Mouse (Mus musculus) left cerebral cortex, postnatal 36 days (tissue): ENCODE results near the gene Ubxn11. TPM values are rescaled to one million over a fixed set of nuclear protein-coding genes. Genes with fewer than 3 reads are reported as not detected.

Experiments used
- DNase-seq, 2 experiments: peaks; one replicate each; pipeline ENCODE4 v3.0.0; 2021 to 2022; ENCODE audit warnings: low spot score in 2 of 2, mixed read lengths in 1 of 2
- intact Hi-C: fragments of 180-260 bp; cut with DNase I; formaldehyde crosslinking; loops from one replicate; pipeline ENCODE4 v1.15.1; 2025
- total RNA-seq, 2 experiments: library from RNA; stranded (reverse); gene quantifications; 2 replicates each; pipeline ENCODE4 v1.2.3; 2021

Ubxn11 gene
- total RNA-seq, 2 experiments from 2014 or later = 23.3 to 46.3 TPM

GRCm38 (mm10) chr4:134165548-134166465 is 63.4 kb downstream of the Ubxn11 start:
- intact Hi-C loops = no loop called here
- no peak for DNase-seq

- intact Hi-C loops = no loop called here
Measured at GRCm38 (mm10) chr4:134166906-134167305, 64.5 kb downstream of the Ubxn11 start.

GRCm38 (mm10) chr4:134172391-134172790 is 70.0 kb downstream of the Ubxn11 start:
- no peak for DNase-seq
- intact Hi-C loops = no loop called here

More at GRCm38 (mm10) chr4:134166906-134167305, 64.5 kb downstream of the Ubxn11 start:
- DNase-seq = no peak

Other genes with a start within 250 kb of the Ubxn11 start
- gene Rps6ka1, start 214.8 kb upstream of the Ubxn11 start, total RNA-seq = 10 to 100 TPM in 1 of 2 experiments, 1 to 10 TPM in 1; 9.9 to 13.6 TPM
- 100 to 1,000 TPM in 1 of 2 experiments, 10 to 100 TPM in 1; 97.3 to 117 TPM for gene Hmgn2, start 133.9 kb upstream of the Ubxn11 start, total RNA-seq
- 10 to 100 TPM; 61.9 to 63.3 TPM for gene Dhdds, start 101.7 kb upstream of the Ubxn11 start, total RNA-seq
- not detected for gene Lin28a, start 83.7 kb upstream of the Ubxn11 start, total RNA-seq
- not detected for gene Zfp683, start 48.7 kb upstream of the Ubxn11 start, total RNA-seq
- gene Crybg2, start 41.8 kb upstream of the Ubxn11 start, total RNA-seq = 1 to 10 TPM; 3.5 to 4.2 TPM
- gene Cd52, start 7.5 kb upstream of the Ubxn11 start, total RNA-seq = 1 to 10 TPM; 1.4 to 2.7 TPM
- gene Sh3bgrl3, start 26.2 kb downstream of the Ubxn11 start, total RNA-seq = 100 to 1,000 TPM; 187 to 235 TPM
- gene Cep85, start 84.5 kb downstream of the Ubxn11 start, total RNA-seq = 10 to 100 TPM; 14.3 to 18.3 TPM
- not detected for gene Gm7534, start 100.4 kb downstream of the Ubxn11 start, total RNA-seq
- gene Catsper4, start 124.8 kb downstream of the Ubxn11 start, total RNA-seq = not detected
- gene Cnksr1, start 135.8 kb downstream of the Ubxn11 start, total RNA-seq = under 1 TPM; 0.27 to 0.66 TPM
- under 1 TPM in 1 of 2 experiments, not detected in 1; 0.47 TPM for gene E130218I03Rik, start 141.1 kb downstream of the Ubxn11 start, total RNA-seq
- 10 to 100 TPM in 1 of 2 experiments, 1 to 10 TPM in 1; 9.2 to 13.2 TPM for gene Zfp593, start 143.0 kb downstream of the Ubxn11 start, total RNA-seq
- gene Gm30191, start 144.4 kb downstream of the Ubxn11 start, total RNA-seq = not detected
- gene Grrp1, start 151.5 kb downstream of the Ubxn11 start, total RNA-seq = 1 to 10 TPM; 2.8 to 3.4 TPM
- 10 to 100 TPM; 18.1 to 21.6 TPM for gene Pdik1l, start 185.3 kb downstream of the Ubxn11 start, total RNA-seq
- under 1 TPM; 0.22 to 0.27 TPM for gene Trim63, start 212.6 kb downstream of the Ubxn11 start, total RNA-seq
- not detected for gene Slc30a2, start 240.6 kb downstream of the Ubxn11 start, total RNA-seq